Mouse (Mus musculus) neural tube, embryonic 14.5 days (tissue): Measurements from ENCODE around the gene Hpse. TPM values are rescaled to one million over a fixed set of nuclear protein-coding genes. Genes with fewer than 3 reads are reported as not detected.
A peak's percentile ranks its signal among the peaks of the same experiment; 100 is the strongest.

Source experiments
- ATAC-seq: fragments of 200-750 bp; cut with Nextera tagmentation; 2 replicates; pipeline ENCODE4 v1.8.0; 2017; ENCODE audit warnings: low read depth, mild to moderate bottlenecking, moderate TSS enrichment, moderate library complexity
- H3K27ac ChIP-seq: fragments of 300-500 bp; sonication (generic); 2 replicates; pipeline ENCODE4 v1.5.1; 2014; ENCODE audit warnings: low read depth, mild to moderate bottlenecking, control low read depth, low read length, moderate library complexity, mixed read lengths
- H3K27me3 ChIP-seq: fragments of 300-500 bp; sonication (generic); 2 replicates; pipeline ENCODE4 v1.6.1; 2014; ENCODE audit warnings: low read length; ENCODE audit not compliant: control insufficient read depth, insufficient read depth
- H3K36me3 ChIP-seq: fragments of 300-500 bp; sonication (generic); 2 replicates; pipeline ENCODE4 v1.6.1; 2014; ENCODE audit warnings: low read length, mixed read lengths; ENCODE audit not compliant: control insufficient read depth, insufficient read depth
- H3K4me1 ChIP-seq: fragments of 300-500 bp; sonication (generic); 2 replicates; pipeline ENCODE4 v1.6.1; 2014; ENCODE audit warnings: low read length; ENCODE audit not compliant: control insufficient read depth, insufficient read depth
- H3K4me2 ChIP-seq: fragments of 300-500 bp; sonication (generic); 2 replicates; pipeline ENCODE4 v1.6.1; 2014; ENCODE audit warnings: mild to moderate bottlenecking, low read depth, low read length, control low read depth
- H3K4me3 ChIP-seq: fragments of 300-500 bp; sonication (generic); 2 replicates; pipeline ENCODE4 v1.5.1; 2014; ENCODE audit warnings: low read depth, low read length, control low read depth, mixed read lengths
- H3K9ac ChIP-seq: fragments of 300-500 bp; sonication (generic); replicated peaks from 2 replicates; pipeline ENCODE4 v1.6.1; 2014; ENCODE audit warnings: low read depth, mild to moderate bottlenecking, control low read depth, low read length, mixed read lengths
- H3K9me3 ChIP-seq: fragments of 300-500 bp; sonication (generic); 2 replicates; pipeline ENCODE4 v1.6.1; 2016; ENCODE audit warnings: low read length; ENCODE audit not compliant: control insufficient read depth
- WGBS: fragments of 180-500 bp; shearing (Covaris S2); extraction: QIAGEN DNeasy Blood & Tissue Kit; methylation state at CpG from one replicate; pipeline ENCODE4 v1.1.7; 2014; 5-methylcytosine and 5-hydroxymethylcytosine counted together
- polyA plus RNA-seq: library from polyadenylated mRNA; unstranded; fragments of >200 nt; fragmentation: Nextera tagmentation; extraction: Ambion mirVana; gene quantifications from 2 replicates; pipeline ENCODE4 v1.2.1, GENCODE M21; 2014

Hpse gene
- polyA plus RNA-seq, 1 experiment from 2014 or later = 0.31 TPM

DNA sequence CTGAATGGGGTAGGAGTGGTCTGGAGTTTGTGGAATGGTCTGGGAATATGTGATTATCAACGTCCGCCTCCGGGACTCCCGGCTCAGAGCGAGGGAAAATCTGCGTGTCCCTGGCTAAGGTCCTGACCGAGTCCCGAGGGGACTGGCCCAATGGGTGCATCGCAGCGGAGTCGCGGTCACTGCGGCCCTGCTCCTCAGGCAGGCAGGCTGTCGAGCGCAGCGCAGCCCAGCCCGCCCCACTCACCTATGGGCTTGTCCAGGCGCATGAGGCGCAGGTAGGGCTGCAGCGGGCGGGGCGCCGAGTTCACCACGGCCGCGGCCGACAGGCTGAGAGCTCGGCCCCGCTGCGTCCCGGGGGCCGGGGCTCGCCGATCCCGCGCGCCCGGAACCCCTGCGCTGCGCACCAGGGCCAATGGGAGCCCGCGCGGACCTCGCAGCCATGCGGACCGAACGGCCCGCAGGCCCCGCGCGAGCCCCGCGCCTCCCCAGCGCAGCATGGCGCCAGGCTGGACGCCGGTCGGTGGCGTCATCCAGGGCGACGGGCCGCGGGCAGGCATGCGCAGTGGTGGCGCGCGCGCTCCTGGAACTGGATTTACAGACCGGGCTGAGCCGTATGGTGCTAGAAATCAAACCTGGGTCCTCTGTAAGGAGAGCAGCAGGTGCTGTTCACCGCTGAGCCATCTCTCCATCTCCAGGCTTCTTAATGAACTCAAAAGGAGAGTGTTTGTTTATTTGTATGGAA is 45.6 kb downstream of the Hpse start:
- Histone ChIP-seq H3K27me3 (no peaks in the 10 kb centered on the region), H3K9ac (peak overlapping the region; percentile 90), H3K27ac (peak overlapping the region; percentile 48; the same call in 1 of the 2 replicates), H3K4me2 (peak overlapping the region; percentile 86), H3K36me3 (peaks cover 4% of the 10 kb centered on the region; the same call in 1 of the 2 replicates), H3K4me3 (peak overlapping the region; percentile 83), H3K4me1 (peaks cover 7% of the 10 kb centered on the region; the same call in 1 of the 2 replicates), H3K9me3 (no peaks in the 10 kb centered on the region)
- under 1% methylated on average over 71 of the region's 71 CpGs for WGBS
- ATAC-seq = peak; percentile 97

DNA sequence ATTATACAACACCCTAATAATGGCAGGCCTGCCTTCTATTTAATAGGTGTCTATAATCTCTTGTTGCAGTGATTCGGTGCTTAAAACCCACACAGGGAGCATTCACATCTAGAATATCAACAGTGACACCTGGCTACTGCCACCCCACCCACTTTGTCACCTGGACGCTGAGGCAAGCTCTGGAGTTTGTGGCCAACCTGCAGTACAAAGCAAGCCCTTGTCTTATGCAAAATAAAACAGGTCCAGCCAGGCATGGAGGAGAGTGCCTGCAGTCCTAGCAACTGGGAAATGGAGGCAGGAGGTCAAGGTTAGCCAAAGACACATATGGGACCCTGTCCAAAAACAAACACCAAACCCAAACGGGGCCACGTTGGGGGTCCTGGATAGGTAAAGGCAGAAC is 47.1 kb downstream of the Hpse start:
- Histone ChIP-seq H3K9me3 (no peaks in the 10 kb centered on the region), H3K4me1 (peaks cover 7% of the 10 kb centered on the region; the same call in 1 of the 2 replicates), H3K27me3 (no peaks in the 10 kb centered on the region), H3K27ac (no peak overlapping the region), H3K4me3 (no peak overlapping the region), H3K36me3 (peaks cover 4% of the 10 kb centered on the region; the same call in 1 of the 2 replicates), H3K4me2 (no peak overlapping the region), H3K9ac (no peak overlapping the region)
- ATAC-seq = no peak
- WGBS = 92% methylated on average over 4 of the region's 4 CpGs

- H3K4me3 ChIP-seq = no peak overlapping the region
- 86% methylated on average over 3 of the region's 3 CpGs for WGBS
- H3K27ac ChIP-seq = no peak overlapping the region
- H3K36me3 ChIP-seq = peaks cover 4% of the 10 kb centered on the region; the same call in 1 of the 2 replicates
- H3K4me1 ChIP-seq = peaks cover 7% of the 10 kb centered on the region; the same call in 1 of the 2 replicates
- no peaks in the 10 kb centered on the region for H3K27me3 ChIP-seq
- no peak overlapping the region for H3K9ac ChIP-seq
- ATAC-seq = no peak
- no peaks in the 10 kb centered on the region for H3K9me3 ChIP-seq
- no peak overlapping the region for H3K4me2 ChIP-seq
These were observed 47.6 kb downstream of the Hpse start for GRCm38 (mm10) chr5:100671897-100672296.

GRCm38 (mm10) chr5:100671398-100671797 is 48.1 kb downstream of the Hpse start:
- ATAC-seq = no peak
- H3K4me2 ChIP-seq = no peak overlapping the region
- H3K9ac ChIP-seq = no peak overlapping the region
- 30% methylated on average over 5 of the region's 5 CpGs for WGBS
- H3K4me3 ChIP-seq = no peak overlapping the region
- no peak overlapping the region for H3K27ac ChIP-seq
- H3K27me3 ChIP-seq = no peaks in the 10 kb centered on the region
- peaks cover 7% of the 10 kb centered on the region; the same call in 1 of the 2 replicates for H3K4me1 ChIP-seq
- no peaks in the 10 kb centered on the region for H3K9me3 ChIP-seq
- peaks cover 4% of the 10 kb centered on the region; the same call in 1 of the 2 replicates for H3K36me3 ChIP-seq

DNA sequence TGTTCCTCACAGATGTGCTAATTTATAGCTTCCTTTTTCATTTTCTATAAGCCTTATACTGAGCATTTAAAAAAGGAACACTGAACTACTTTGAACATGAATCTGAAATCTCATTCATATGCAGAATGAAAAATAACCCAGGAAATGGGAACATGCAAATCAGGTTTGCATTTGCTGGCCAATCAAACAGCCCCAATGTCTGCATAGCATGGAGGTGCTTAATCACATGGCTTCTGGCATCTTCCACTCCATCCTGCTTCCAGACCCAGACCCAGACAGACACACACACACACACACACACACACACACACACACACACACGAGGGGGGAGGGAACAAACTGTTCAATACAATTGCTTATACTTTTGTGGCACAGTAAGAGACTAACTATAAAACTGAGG is 52.6 kb downstream of the Hpse start:
- no peaks in the 10 kb centered on the region for H3K4me1 ChIP-seq

GRCm38 (mm10) chr5:100663854-100664253 is 55.7 kb downstream of the Hpse start:
- H3K9me3 ChIP-seq = no peaks in the 10 kb centered on the region
- no peak overlapping the region for H3K9ac ChIP-seq
- no peak overlapping the region for H3K4me3 ChIP-seq
- H3K4me2 ChIP-seq = no peak overlapping the region
- H3K27me3 ChIP-seq = no peaks in the 10 kb centered on the region
- H3K27ac ChIP-seq = no peak overlapping the region
- no peaks in the 10 kb centered on the region for H3K4me1 ChIP-seq
- ATAC-seq = no peak
- 64% methylated on average over 5 of the region's 5 CpGs for WGBS
- peaks cover 20% of the 10 kb centered on the region for H3K36me3 ChIP-seq

More for the DNA sequence above, 52.6 kb downstream of the Hpse start:
- ATAC-seq = no peak
- H3K9ac ChIP-seq = no peak overlapping the region
- H3K4me2 ChIP-seq = no peak overlapping the region
- no peaks in the 10 kb centered on the region for H3K9me3 ChIP-seq
- H3K36me3 ChIP-seq = peaks cover 16% of the 10 kb centered on the region
- H3K4me3 ChIP-seq = no peak overlapping the region
- H3K27ac ChIP-seq = no peak overlapping the region
- H3K27me3 ChIP-seq = no peaks in the 10 kb centered on the region
- WGBS = 83% methylated on average over 1 of the region's 1 CpGs

DNA sequence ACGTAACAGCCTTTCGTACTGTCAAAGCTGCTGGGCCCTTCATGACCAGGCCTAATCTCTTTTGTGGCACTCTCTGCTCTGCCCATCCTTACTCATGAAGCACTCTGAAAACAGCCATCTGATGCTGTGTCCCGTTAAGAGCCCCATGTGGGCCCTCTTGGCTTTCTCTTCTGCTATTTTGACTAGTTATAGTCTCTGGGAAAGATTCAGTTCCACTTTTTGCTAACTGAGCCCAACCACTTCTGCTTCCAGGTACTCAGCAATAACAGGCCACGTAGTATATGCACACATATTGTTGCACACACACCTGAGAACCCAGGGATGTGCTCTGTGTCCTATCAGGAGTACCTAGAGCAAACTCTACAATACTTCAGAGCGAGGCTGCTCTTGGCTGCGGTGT is 56.5 kb downstream of the Hpse start:
- no peak for ATAC-seq
- Histone ChIP-seq H3K27me3 (no peaks in the 10 kb centered on the region), H3K4me1 (no peaks in the 10 kb centered on the region), H3K36me3 (peaks cover 20% of the 10 kb centered on the region), H3K9me3 (no peaks in the 10 kb centered on the region), H3K27ac (no peak overlapping the region), H3K9ac (no peak overlapping the region), H3K4me3 (no peak overlapping the region), H3K4me2 (no peak overlapping the region)
- WGBS = 93% methylated on average over 6 of the region's 6 CpGs

DNA sequence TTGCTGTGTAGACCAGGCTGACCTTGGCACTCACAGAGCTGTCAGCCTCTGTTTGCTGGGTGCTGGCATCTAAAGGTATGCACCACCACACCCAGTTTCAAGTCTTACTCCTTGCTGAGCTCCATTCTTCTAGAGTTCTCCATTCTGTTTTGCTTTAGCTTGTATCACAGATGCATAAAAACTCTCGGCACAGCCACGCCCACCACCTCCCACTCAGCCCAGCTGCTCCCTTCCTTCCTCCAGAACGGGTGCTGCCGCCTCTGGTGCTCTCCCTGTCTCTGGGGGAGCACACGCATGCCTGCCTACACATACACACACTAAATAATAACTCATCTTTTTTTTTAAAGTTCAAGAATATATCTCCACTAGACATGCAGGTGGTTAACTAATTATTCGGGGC is 61.1 kb downstream of the Hpse start:
- Histone ChIP-seq H3K9ac (no peak overlapping the region), H3K4me1 (no peaks in the 10 kb centered on the region), H3K27ac (no peak overlapping the region), H3K4me2 (no peak overlapping the region), H3K9me3 (no peaks in the 10 kb centered on the region), H3K4me3 (no peak overlapping the region), H3K36me3 (peaks cover 31% of the 10 kb centered on the region), H3K27me3 (no peaks in the 10 kb centered on the region)
- 87% methylated on average over 6 of the region's 6 CpGs for WGBS
- no peak for ATAC-seq

- H3K4me3 ChIP-seq = no peak overlapping the region
- no peak overlapping the region for H3K27ac ChIP-seq
- no peak overlapping the region for H3K9ac ChIP-seq
- ATAC-seq = no peak
- H3K4me1 ChIP-seq = no peaks in the 10 kb centered on the region
- WGBS = 81% methylated on average over 6 of the region's 6 CpGs
- H3K4me2 ChIP-seq = no peak overlapping the region
- peaks cover 18% of the 10 kb centered on the region for H3K36me3 ChIP-seq
- no peaks in the 10 kb centered on the region for H3K9me3 ChIP-seq
- H3K27me3 ChIP-seq = no peaks in the 10 kb centered on the region
These were observed 63.2 kb downstream of the Hpse start for GRCm38 (mm10) chr5:100656352-100656751.
